Mouse (Mus musculus) embryonic facial prominence, embryonic 11.5 days (tissue): ENCODE measurements around the gene Ablim1. TPM values are rescaled to one million over a fixed set of nuclear protein-coding genes. Genes with fewer than 3 reads are reported as not detected.

Experiments used
- ATAC-seq: fragments of 200-750 bp; cut with Nextera tagmentation; replicated peaks from 2 replicates; pipeline ENCODE4 v1.8.0; 2017; ENCODE audit warnings: low read depth; ENCODE audit not compliant: insufficient number of reproducible peaks, low FRiP score, low TSS enrichment
- DNase-seq: peaks from one replicate; pipeline ENCODE4 v3.0.0-alpha.2; 2015; ENCODE audit warnings: low spot score
- H3K27ac ChIP-seq: fragments of 300-500 bp; sonication (generic); replicated peaks from 2 replicates; pipeline ENCODE4 v1.5.1; 2014; ENCODE audit warnings: mild to moderate bottlenecking, low read depth, low read length, control low read depth
- H3K27me3 ChIP-seq: fragments of 300-500 bp; sonication (generic); 2 replicates; pipeline ENCODE4 v1.6.1; 2014; ENCODE audit warnings: mild to moderate bottlenecking, low read length, moderate library complexity, mixed read lengths; ENCODE audit not compliant: control insufficient read depth, insufficient read depth
- H3K36me3 ChIP-seq: fragments of 300-500 bp; sonication (generic); replicated peaks from 2 replicates; pipeline ENCODE4 v1.6.1; 2014; ENCODE audit warnings: low read depth, mild to moderate bottlenecking, low read length, moderate library complexity, mixed read lengths; ENCODE audit not compliant: control insufficient read depth, insufficient read depth
- H3K4me1 ChIP-seq: fragments of 300-500 bp; sonication (generic); 2 replicates; pipeline ENCODE4 v1.6.1; 2014; ENCODE audit warnings: low read length, mixed read lengths; ENCODE audit not compliant: control insufficient read depth, insufficient read depth
- H3K4me2 ChIP-seq: fragments of 300-500 bp; sonication (generic); 2 replicates; pipeline ENCODE4 v1.6.1; 2014; ENCODE audit warnings: low read depth, mild to moderate bottlenecking, control low read depth, low read length, moderate library complexity
- H3K4me3 ChIP-seq: fragments of 300-500 bp; sonication (generic); 2 replicates; pipeline ENCODE4 v1.5.1; 2014; ENCODE audit warnings: low read depth, low read length, control low read depth
- H3K9ac ChIP-seq: fragments of 300-500 bp; sonication (generic); replicated peaks from 2 replicates; pipeline ENCODE4 v1.6.1; 2014; ENCODE audit warnings: mild to moderate bottlenecking, control low read depth, low read length
- H3K9me3 ChIP-seq: fragments of 300-500 bp; sonication (generic); replicated peaks from 2 replicates; pipeline ENCODE4 v1.6.1; 2016; ENCODE audit warnings: mild to moderate bottlenecking, low read length, inconsistent platforms, mixed read lengths; ENCODE audit not compliant: control insufficient read depth
- WGBS: fragments of 180-500 bp; shearing (Covaris S2); extraction: QIAGEN DNeasy Blood & Tissue Kit; methylation state at CpG from one replicate; pipeline ENCODE4 v1.1.7; 2014; 5-methylcytosine and 5-hydroxymethylcytosine counted together
- polyA plus RNA-seq: library from polyadenylated mRNA; unstranded; fragments of >200 nt; fragmentation: Nextera tagmentation; extraction: Ambion mirVana; gene quantifications from 2 replicates; pipeline ENCODE4 v1.2.1, GENCODE M21; 2014

Gene Ablim1
- polyA plus RNA-seq, 1 experiment from 2014 or later: 22.8 TPM

- no peaks in the 10 kb centered on the region for H3K4me1 ChIP-seq
- ATAC-seq (no peak), DNase-seq (no peak)
- H3K27ac ChIP-seq: no peak overlapping the region
- no peak overlapping the region for H3K4me3 ChIP-seq
- H3K27me3 ChIP-seq: no peaks in the 10 kb centered on the region
- no peak overlapping the region for H3K4me2 ChIP-seq
- 44% methylated on average over 19 of the region's 19 CpGs for WGBS
- H3K9me3 ChIP-seq: peaks cover 4% of the 10 kb centered on the region; the same call in 1 of the 2 replicates
- peaks cover 3% of the 10 kb centered on the region; the same call in 1 of the 2 replicates for H3K36me3 ChIP-seq
- no peak overlapping the region for H3K9ac ChIP-seq
These were observed 255.6 kb downstream of the Ablim1 start for GRCm38 (mm10) chr19:57059018-57059580.

GRCm38 (mm10) chr19:57057568-57057967 lies 257.2 kb downstream of the Ablim1 start:
- H3K4me3 ChIP-seq: no peak overlapping the region
- ATAC-seq: no peak
- H3K27ac ChIP-seq: no peak overlapping the region
- no peaks in the 10 kb centered on the region for H3K27me3 ChIP-seq
- DNase-seq: no peak
- peaks cover 3% of the 10 kb centered on the region; the same call in 1 of the 2 replicates for H3K36me3 ChIP-seq
- H3K9ac ChIP-seq: no peak overlapping the region
- peaks cover 4% of the 10 kb centered on the region; the same call in 1 of the 2 replicates for H3K9me3 ChIP-seq
- 93% methylated on average over 2 of the region's 2 CpGs for WGBS
- no peaks in the 10 kb centered on the region for H3K4me1 ChIP-seq
- no peak overlapping the region for H3K4me2 ChIP-seq

GRCm38 (mm10) chr19:57055215-57056120 lies 259.3 kb downstream of the Ablim1 start:
- Histone ChIP-seq H3K27ac (no peak overlapping the region), H3K27me3 (no peaks in the 10 kb centered on the region), H3K36me3 (peaks cover 3% of the 10 kb centered on the region; the same call in 1 of the 2 replicates), H3K4me2 (no peak overlapping the region), H3K4me3 (no peak overlapping the region), H3K9me3 (peaks cover 4% of the 10 kb centered on the region; the same call in 1 of the 2 replicates), H3K4me1 (no peaks in the 10 kb centered on the region), H3K9ac (no peak overlapping the region)
- ATAC-seq: no peak
- DNase-seq: no peak
- 92% methylated on average over 16 of the region's 16 CpGs for WGBS

- Histone ChIP-seq H3K27ac (no peak overlapping the region), H3K4me1 (no peaks in the 10 kb centered on the region), H3K9me3 (peaks cover 3% of the 10 kb centered on the region; the same call in 1 of the 2 replicates), H3K4me2 (no peak overlapping the region), H3K36me3 (peaks cover 3% of the 10 kb centered on the region; the same call in 1 of the 2 replicates), H3K9ac (no peak overlapping the region), H3K27me3 (no peaks in the 10 kb centered on the region), H3K4me3 (no peak overlapping the region)
- 64% methylated on average over 8 of the region's 8 CpGs for WGBS
- ATAC-seq: no peak
- no peak for DNase-seq
These were observed 261.8 kb downstream of the Ablim1 start for GRCm38 (mm10) chr19:57052959-57053358.

- H3K4me2 ChIP-seq: no peak overlapping the region
- DNase-seq (no peak), ATAC-seq (no peak)
- H3K27me3 ChIP-seq: no peaks in the 10 kb centered on the region
- no peak overlapping the region for H3K27ac ChIP-seq
- H3K4me3 ChIP-seq: no peak overlapping the region
- H3K9me3 ChIP-seq: no peaks in the 10 kb centered on the region
- no peaks in the 10 kb centered on the region for H3K36me3 ChIP-seq
- whole genome bisulfite sequencing: 91% methylated on average over 7 of the region's 7 CpGs
- H3K4me1 ChIP-seq: no peaks in the 10 kb centered on the region
- no peak overlapping the region for H3K9ac ChIP-seq
These were observed 262.7 kb downstream of the Ablim1 start for GRCm38 (mm10) chr19:57052016-57052415.

- Histone ChIP-seq H3K4me2 (no peak overlapping the region), H3K36me3 (no peaks in the 10 kb centered on the region), H3K27me3 (no peaks in the 10 kb centered on the region), H3K9me3 (no peaks in the 10 kb centered on the region), H3K4me3 (no peak overlapping the region), H3K27ac (no peak overlapping the region), H3K4me1 (no peaks in the 10 kb centered on the region), H3K9ac (no peak overlapping the region)
- no peak for ATAC-seq
- DNase-seq: no peak
- WGBS: 38% methylated on average over 16 of the region's 16 CpGs
These were observed 265.1 kb downstream of the Ablim1 start for GRCm38 (mm10) chr19:57049592-57050090.

GRCm38 (mm10) chr19:57047671-57048320 lies 266.9 kb downstream of the Ablim1 start:
- no peaks in the 10 kb centered on the region for H3K36me3 ChIP-seq
- H3K9ac ChIP-seq: no peak overlapping the region
- no peak overlapping the region for H3K27ac ChIP-seq
- H3K9me3 ChIP-seq: no peaks in the 10 kb centered on the region
- no peaks in the 10 kb centered on the region for H3K27me3 ChIP-seq
- no peak overlapping the region for H3K4me3 ChIP-seq
- ATAC-seq (no peak), DNase-seq (no peak)
- WGBS: 88% methylated on average over 9 of the region's 9 CpGs
- no peaks in the 10 kb centered on the region for H3K4me1 ChIP-seq
- no peak overlapping the region for H3K4me2 ChIP-seq
